Mouse (Mus musculus): Measurements from ENCODE around the gene Myrip.
"Not testable (repeated sequence)": the region's sequence is repeated elsewhere in the genome, so short reads cannot be mapped to it uniquely, and the experiment has no call there.

- TF ChIP-seq CTCF (IDR thresholded peaks at IDR 0.05; ENCODE audit: control insufficient read depth, insufficient read depth, insufficient read length); USF1 (IDR thresholded peaks at IDR 0.05; ENCODE audit: low read depth); CEBPB (IDR thresholded peaks at IDR 0.05; ENCODE audit: low read depth); MAX (IDR thresholded peaks at IDR 0.05); MYOG (IDR thresholded peaks at IDR 0.05; ENCODE audit: control insufficient read depth, extremely low read depth, insufficient read length); MYOD1 (IDR thresholded peaks at IDR 0.05; ENCODE audit: control insufficient read depth, insufficient read length, low read depth): not testable (repeated sequence)
Measured at GRCm38 (mm10) chr9:120301213-120301612, at the start of gene Myrip.
